Mouse (Mus musculus) megakaryocyte progenitor cell, adult 5-6 weeks (primary cell): ENCODE data around the gene Ttbk2. TPM values are rescaled to one million over a fixed set of nuclear protein-coding genes. Genes with fewer than 3 reads are reported as not detected.

Source experiments
- ATAC-seq: replicated peaks from 2 replicates; pipeline ENCODE4 v1.8.0; 2016; ENCODE audit warnings: mild to moderate bottlenecking, moderate TSS enrichment, inconsistent platforms; ENCODE audit not compliant: poor library complexity
- total RNA-seq, 2 experiments: library from RNA; stranded (forward) in 1 of 2; stranded (reverse) in 1 of 2; fragments of 157-497, 149-512 nt in 1 of 2; fragments of 200-1000 nt in 1 of 2; gene quantifications; 2 replicates each; pipeline versions ENCODE4 v1.2.3 to v1.2.4; 2015 to 2017

Ttbk2 gene
- total RNA-seq, 2 experiments from 2014 or later: 4.5 to 5.2 TPM

DNA sequence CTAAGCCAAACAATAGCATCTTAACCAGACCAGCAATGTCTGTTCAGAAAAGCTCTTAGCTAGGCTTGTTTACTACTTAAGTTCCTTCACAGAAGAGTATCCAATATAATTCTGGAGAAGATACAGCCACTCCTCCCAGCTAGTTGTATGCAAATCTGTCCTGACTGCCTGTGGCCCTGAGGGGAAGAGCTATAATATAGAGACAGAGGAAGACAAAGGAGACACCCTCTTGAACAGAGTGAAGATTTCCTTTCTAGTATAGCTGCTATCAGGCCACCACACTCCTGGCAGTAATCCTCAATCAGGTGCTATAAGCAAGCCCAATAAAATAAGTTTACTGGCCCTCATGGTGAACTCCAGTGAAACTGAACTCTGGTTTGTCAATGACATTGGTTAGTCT, 88.5 kb downstream of the Ttbk2 start:
- ATAC-seq: no peak

- ATAC-seq: no peak
Observed at GRCm38 (mm10) chr2:120748041-120748440, 102.4 kb downstream of the Ttbk2 start.

DNA sequence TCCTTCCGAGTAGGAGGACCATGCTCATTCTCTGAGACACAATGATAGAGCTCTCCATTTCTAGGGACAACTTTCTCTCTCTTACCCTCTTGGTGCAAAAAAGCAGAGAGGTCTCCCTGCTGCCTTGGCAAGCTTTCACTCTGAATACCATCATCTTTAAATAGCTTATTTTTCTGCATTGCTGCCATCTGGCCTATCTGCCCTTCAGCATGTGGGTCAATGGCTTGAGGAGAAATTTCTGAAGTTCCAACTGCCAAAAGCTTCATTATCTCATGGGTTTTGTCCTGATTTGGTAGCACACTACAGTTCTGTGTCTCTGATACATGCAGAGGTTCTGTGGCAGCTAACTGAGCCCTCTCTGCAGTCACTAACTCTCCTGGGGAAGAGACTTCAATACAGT, 104.9 kb downstream of the Ttbk2 start:
- no peak for ATAC-seq

DNA sequence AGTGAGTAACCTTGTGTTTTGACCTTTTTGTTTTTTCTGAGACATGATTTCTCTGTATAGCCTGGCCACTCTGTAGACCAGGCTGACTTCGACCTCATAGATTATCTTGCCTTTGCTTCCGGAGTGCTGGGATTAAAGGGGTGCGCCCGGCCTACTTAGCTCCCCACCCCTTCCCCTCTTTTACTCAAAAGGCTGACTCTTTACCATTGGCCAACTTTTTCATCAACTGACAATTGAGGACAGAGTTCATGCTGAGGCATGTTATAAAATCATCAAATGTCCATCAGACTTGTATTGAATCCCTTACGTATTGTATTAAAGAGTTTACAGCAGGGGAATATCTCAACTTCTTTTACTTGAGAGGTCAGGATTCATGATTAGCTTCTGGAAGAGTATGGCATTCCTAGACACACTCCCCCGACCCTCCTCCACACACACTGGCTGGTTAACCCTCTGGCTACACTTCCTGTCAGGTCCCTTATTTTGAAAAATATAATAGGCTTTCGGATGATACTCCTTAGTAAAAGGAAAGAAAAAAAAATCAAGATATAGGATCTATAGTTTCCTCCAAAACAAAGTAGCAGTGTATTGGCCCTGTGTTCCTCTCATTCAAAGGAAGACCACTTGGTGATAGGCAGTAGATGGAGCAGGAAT, 118.4 kb downstream of the Ttbk2 start:
- ATAC-seq: 0 out of 2 replicates have a peak, but pooled peaks have one; percentile 3

GRCm38 (mm10) chr2:120731167-120731862, 119.1 kb downstream of the Ttbk2 start:
- peak; percentile 88 for ATAC-seq

- ATAC-seq: peak; percentile 2; the same call in 1 of the 2 replicates
Observed at GRCm38 (mm10) chr2:120730639-120731166, 119.7 kb downstream of the Ttbk2 start.

DNA sequence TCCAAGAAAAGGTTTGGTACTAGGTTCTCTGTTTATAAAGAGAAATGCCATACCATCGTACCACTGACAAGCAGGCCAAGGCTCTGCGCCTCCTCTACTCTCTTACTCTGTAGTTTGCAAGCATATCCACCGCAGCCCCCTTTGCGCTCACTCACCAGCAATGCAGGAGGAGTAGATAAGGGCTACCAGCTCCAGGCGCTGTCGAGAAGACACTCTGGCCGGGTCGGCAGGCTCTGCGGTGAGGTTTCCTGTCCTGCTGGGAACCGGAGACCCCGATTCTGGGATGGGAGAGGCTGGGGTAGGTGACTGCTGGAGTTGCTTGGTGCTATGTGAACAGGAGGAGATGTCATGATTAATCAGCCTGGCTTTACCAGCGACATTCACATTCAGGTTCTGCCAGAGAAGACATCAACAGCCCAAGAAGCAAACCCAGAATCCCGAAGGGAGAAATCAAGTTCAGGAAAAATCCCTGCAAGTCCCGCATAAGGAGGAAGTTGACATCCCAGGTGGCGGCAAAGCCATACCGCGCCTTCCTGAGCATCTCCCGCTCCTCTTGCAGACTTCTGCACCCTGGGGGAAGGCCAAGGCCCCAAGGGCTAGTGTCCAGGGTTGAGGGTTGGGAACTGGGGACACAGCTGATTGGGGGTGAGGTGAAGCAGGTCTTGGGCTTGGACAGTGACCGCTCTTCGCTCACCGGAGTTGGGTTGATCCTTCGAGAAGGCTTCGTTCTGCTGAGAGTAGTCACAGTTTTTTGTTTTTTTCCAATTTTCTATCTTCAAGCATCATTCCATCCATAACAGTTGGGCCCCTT, 120.4 kb downstream of the Ttbk2 start:
- peak; percentile 48 for ATAC-seq

GRCm38 (mm10) chr2:120724176-120724575, 126.2 kb downstream of the Ttbk2 start:
- no peak for ATAC-seq

DNA sequence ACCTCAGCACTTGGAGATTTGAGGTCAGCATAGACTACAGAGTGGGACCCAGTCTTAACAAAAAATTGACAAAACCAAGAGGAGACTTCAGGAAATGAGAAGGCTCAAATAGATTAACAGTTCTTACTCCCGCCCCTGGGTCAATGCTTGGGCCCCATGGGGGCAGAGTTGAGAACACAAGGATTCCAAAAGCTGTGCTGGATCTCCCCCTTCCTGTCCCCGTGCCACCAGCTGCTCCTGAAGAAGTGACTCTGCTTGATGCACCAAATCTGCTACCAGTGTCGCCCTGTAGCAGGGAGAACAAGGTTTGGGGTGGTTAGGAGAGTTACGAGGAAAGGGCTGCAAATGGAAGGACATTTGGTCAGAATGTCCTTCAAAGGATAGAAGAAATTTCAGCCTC, 126.8 kb downstream of the Ttbk2 start:
- ATAC-seq: no peak

- ATAC-seq: no peak
Observed at GRCm38 (mm10) chr2:120722491-120722890, 127.9 kb downstream of the Ttbk2 start.

DNA sequence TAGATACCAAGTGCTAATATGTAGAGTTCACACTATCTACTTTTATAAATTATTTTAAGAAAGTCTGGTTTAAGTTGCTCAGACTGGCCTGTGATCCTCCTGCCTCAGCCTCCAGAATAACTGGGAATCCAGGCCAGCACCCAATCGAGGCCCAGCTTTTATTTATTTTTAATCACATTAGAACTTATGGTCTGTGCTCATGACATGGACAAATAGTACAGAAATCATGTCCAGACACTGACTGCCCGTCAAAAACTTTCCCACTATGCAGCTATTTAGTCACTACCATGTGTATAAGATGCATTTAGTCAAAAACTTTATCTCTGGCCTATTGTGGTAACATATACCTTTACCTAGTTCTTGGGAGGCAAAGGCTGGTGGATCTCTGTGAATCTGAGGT, 128.5 kb downstream of the Ttbk2 start:
- ATAC-seq: no peak

DNA sequence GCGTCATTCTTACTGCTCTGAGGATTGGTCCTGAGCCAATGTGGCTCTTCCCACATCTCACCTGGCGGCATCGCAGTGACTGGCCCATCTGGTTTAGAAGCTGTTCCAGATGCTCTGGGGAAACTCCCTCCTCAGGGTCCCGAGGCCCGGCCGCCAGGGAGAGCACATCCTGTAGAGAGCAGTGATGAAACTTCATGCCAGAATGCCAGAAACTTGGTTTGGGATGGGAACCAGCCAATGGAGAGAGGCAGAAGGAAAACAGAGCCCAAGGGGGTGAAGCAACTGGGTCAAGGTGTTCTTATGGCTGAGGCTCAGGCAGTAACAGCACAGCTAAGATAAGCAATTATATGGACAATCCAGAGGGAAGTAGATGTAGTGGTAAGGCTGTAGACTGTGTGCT, 129.6 kb downstream of the Ttbk2 start:
- no peak for ATAC-seq

- ATAC-seq: no peak
Observed at GRCm38 (mm10) chr2:120718496-120718895, 131.9 kb downstream of the Ttbk2 start.

DNA sequence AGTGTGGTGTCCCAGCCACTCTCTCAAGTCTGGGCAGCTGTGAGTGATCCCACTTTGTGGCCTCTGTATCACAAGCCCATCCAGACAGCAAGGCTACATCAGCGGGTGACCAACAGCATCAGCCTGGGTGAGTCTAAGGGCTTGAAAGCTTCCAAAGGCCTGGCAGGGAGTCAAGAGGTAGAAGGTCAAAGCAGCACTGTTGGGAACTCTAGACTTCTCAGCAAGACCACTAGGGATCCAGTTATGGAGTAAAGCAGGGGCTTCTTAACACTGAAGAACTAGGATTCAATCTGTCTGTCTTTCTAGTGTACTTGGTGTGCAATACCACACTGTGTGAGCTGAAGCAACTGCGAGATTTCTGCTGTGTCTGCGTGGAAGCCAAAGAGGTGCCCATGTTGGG, 137.0 kb downstream of the Ttbk2 start:
- ATAC-seq: no peak

DNA sequence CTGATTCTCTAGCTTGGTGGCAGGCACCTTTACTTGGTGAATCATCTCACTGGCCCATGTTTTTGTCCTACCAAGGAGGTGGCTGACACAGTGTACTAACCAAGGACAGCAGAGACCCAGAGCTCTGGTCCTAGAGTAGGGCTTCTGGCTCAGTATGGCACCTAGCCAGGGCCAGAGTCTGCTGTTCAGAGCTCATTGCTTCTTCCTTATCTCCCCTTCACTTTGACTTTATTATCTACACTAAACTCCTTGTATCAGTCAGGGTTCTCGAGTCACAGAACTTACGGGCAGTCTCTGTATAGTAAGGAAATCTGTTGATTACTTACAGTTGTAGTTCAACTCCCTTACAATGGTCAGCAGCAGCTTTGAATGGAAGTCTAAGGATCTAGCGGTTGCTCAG, 139.5 kb downstream of the Ttbk2 start:
- ATAC-seq: peak; percentile 59

DNA sequence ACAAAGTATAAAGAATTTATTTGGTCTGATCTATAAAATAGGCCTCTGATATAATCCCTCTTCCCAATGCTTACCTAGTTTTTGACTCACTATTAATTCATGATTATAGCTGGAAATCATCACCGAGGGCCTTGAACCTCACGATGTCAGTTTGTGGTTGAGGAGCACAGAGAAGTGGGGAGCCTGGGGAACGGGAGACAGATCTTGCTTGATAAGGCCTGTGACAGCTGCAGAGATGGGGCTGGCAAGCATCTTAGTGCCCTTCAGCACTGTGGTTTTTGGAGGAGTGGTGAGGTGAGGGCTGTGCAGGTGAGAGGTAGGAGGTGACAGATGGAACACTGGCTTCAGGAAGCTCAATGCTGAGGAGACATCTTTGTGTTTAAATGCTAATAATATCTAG, 140.2 kb downstream of the Ttbk2 start:
- ATAC-seq: 0 out of 2 replicates have a peak, but pooled peaks have one; percentile 13

DNA sequence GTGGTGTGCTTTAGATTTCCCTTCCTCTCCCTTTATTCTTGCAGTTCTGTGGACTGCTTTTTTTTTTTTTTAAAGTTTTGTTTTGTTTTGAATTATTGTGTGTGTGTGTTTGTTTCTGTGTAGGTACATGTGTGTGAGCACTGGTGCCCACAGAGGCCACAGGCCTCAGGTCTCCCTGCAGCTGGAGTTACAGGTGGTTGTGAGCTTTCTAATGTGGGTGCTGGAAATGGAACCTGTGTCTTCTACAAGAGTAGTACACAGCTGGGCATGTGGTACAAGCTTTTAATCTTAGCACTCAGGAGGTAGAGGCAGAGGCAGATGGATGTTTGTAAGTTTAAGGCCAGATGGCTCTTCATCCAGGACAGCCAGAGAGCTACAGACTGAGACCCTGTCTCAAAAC, 143.4 kb downstream of the Ttbk2 start:
- ATAC-seq: no peak

GRCm38 (mm10) chr2:120702675-120703074, 147.7 kb downstream of the Ttbk2 start:
- ATAC-seq: no peak

DNA sequence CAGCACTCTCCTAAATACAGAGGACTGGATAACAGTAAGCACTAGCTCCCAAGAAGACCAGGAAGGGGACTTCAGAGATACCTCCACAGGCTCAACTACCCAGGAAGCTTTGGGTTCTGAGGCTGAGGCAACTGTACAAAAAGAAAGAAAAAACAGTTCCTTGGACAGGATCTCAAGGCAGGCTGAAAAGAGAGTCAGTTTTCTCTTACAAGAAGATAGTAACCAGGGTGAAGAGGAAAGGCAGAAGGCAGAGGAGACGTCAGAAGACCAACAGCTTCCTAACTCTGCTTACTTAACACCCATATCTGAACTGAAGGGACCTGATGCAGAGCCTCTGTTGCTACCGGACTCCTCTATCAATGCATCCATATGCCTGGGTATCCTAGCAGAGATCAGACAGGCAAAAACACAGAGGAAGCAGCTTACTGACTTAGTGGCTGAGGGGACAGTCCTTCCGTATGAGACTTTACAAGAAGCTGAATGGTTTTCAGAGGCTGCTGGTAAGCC, 150.0 kb downstream of the Ttbk2 start:
- ATAC-seq: peak; percentile 35

DNA sequence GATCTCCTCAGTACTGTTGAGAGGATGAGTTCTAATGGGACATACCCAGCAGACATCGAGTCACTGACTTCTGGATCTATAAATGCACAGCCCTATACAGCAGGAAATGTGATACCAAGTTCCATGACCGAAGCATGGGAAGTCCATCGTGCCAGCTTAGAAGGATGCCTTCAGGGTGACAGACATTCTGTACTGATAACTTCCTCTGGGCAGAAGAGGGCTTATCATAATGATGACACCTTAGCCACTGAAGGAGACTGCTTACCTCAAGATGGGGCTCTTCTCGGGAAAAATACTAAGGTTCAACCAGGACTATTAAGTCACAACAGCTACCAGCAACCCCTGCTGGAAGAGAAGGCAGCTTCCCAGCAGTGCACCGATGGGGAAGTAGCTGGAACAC, 152.6 kb downstream of the Ttbk2 start:
- ATAC-seq: peak; percentile 84
